Comparison of ENCODE assay signal across 15 mouse cellular contexts in genomic region chr15:96930531-96930930, GRCm38 (mm10).
"Had no signal": no experiment of that assay in that cellular context is flagged by ENCODE, and none has a peak within 500 bp of the region (broad histone marks: within the 10 kb centered on the region; RNA-seq: fewer than 3 reads in every experiment).

No protein-coding gene starts in this region.

- H3K9me3 ChIP-seq: limb, embryonic 10.5 days; liver, embryonic 15.5 days; lung, embryonic 15.5 days; midbrain, embryonic 13.5 days; neural tube, embryonic 15.5 days had no signal

- ATAC-seq: intestine, embryonic 16.5 days; midbrain, embryonic 13.5 days had no signal

- H3K27ac ChIP-seq: left cerebral cortex, adult 2 months; limb, embryonic 10.5 days; liver, embryonic 15.5 days; lung, embryonic 15.5 days; midbrain, embryonic 13.5 days; neural tube, embryonic 15.5 days had no signal

- DNase-seq: kidney, adult 8-10 months; kidney, postnatal 25 days; lung, postnatal 4 days; right cerebral cortex, postnatal 4 days; spleen, adult 18-20 months; thymus, adult 2 months; thymus, postnatal 25 days had no signal

- H3K9ac ChIP-seq: liver, embryonic 15.5 days; lung, embryonic 15.5 days; midbrain, embryonic 13.5 days; neural tube, embryonic 15.5 days had no signal

- H3K27me3 ChIP-seq: liver, embryonic 15.5 days; lung, embryonic 15.5 days; neural tube, embryonic 15.5 days had no signal

- H3K4me3 ChIP-seq: left cerebral cortex, adult 2 months; limb, embryonic 10.5 days; liver, embryonic 15.5 days; lung, embryonic 15.5 days; midbrain, embryonic 13.5 days; myocyte; neural tube, embryonic 15.5 days had no signal

- H3K4me1 ChIP-seq: midbrain, embryonic 13.5 days had no signal

- H3K4me2 ChIP-seq: liver, embryonic 15.5 days; lung, embryonic 15.5 days; midbrain, embryonic 13.5 days; neural tube, embryonic 15.5 days had no signal

- H3K36me3 ChIP-seq: limb, embryonic 10.5 days; liver, embryonic 15.5 days; lung, embryonic 15.5 days; midbrain, embryonic 13.5 days; neural tube, embryonic 15.5 days had no signal
